Mouse (Mus musculus) heart, adult 2 months (tissue): ENCODE measurements at regions not wholly inside any gene's neighbourhood (a gene's known extent, or its start where the extent isn't known, plus 50 kb on each side); places are given as distances from the start of the nearest gene placed in this dataset.

Experiments
- CTCF ChIP-seq: fragments of 200-600 bp; IDR thresholded peaks from 2 replicates; pipeline ENCODE4 v1.8.1; 2022; ENCODE audit warnings: antibody characterized with exemption, mild to moderate bottlenecking, moderate library complexity
- EP300 ChIP-seq: fragments of 200-500 bp; IDR thresholded peaks from 2 replicates; pipeline ENCODE4 v1.6.1; 2011; ENCODE audit warnings: low read depth, low read length, control low read depth; ENCODE audit not compliant: insufficient read depth
- POLR2A ChIP-seq: fragments of 200-500 bp; IDR thresholded peaks from 2 replicates; pipeline ENCODE4 v1.6.1; 2011; ENCODE audit warnings: mild to moderate bottlenecking, low read depth, low read length, control low read depth; ENCODE audit not compliant: insufficient read depth

DNA sequence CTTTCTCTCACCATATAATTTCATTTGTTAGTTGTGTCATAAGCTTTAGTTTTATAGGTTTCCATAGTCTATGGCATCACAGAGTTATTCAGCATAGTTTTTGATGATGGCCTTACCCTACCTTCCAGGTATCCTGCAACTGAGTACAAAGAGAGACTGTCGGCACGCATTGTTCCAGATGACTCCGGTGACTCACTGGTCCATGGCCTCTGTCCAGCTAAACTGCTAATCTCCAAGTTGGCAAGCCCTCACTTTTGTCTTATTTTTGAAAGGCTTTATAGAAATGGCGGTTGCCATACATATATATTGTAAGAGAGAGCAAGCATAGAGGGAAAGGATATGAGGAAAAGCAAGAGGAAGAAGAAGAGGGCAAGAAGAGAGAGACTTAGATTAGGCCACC, 2939.7 kb upstream of the Gm7489 start:
- TF ChIP-seq POLR2A, result no peak
- TF ChIP-seq CTCF, result no peak
- no peak for TF ChIP-seq EP300
